Mouse (Mus musculus) embryonic facial prominence, embryonic 10.5 days (tissue): ENCODE measurements around the gene Gm5724. TPM values are rescaled to one million over a fixed set of nuclear protein-coding genes. Genes with fewer than 3 reads are reported as not detected.
A peak's percentile ranks its signal among the peaks of the same experiment; 100 is the strongest.

Source experiments
- DNase-seq: peaks from one replicate; pipeline ENCODE4 v3.0.0-alpha.2; 2017; ENCODE audit warnings: low spot score
- H3K27ac ChIP-seq: fragments of 300-500 bp; sonication (generic); replicated peaks from 2 replicates; pipeline ENCODE4 v1.5.1; 2016; ENCODE audit warnings: mild to moderate bottlenecking
- H3K27me3 ChIP-seq: fragments of 300-500 bp; sonication (generic); replicated peaks from 2 replicates; pipeline ENCODE4 v1.6.1; 2016; ENCODE audit warnings: low read depth, mild to moderate bottlenecking; ENCODE audit not compliant: poor library complexity, severe bottlenecking
- H3K36me3 ChIP-seq: fragments of 300-500 bp; sonication (generic); replicated peaks from 2 replicates; pipeline ENCODE4 v1.6.1; 2016; ENCODE audit warnings: mild to moderate bottlenecking, moderate library complexity
- H3K4me1 ChIP-seq: fragments of 300-500 bp; sonication (generic); 2 replicates; pipeline ENCODE4 v1.6.1; 2016
- H3K4me3 ChIP-seq: fragments of 300-500 bp; sonication (generic); 2 replicates; pipeline ENCODE4 v1.5.1; 2016; ENCODE audit warnings: mild to moderate bottlenecking, moderate library complexity
- H3K9me3 ChIP-seq: fragments of 300-500 bp; sonication (generic); 2 replicates; pipeline ENCODE4 v1.6.1; 2016; ENCODE audit warnings: mild to moderate bottlenecking
- WGBS: fragments of 180-500 bp; shearing (Covaris S2); methylation state at CpG from one replicate; pipeline ENCODE4 v1.1.7; 2016; 5-methylcytosine and 5-hydroxymethylcytosine counted together
- polyA plus RNA-seq: library from polyadenylated mRNA; unstranded; fragments of >200 nt; fragmentation: Nextera tagmentation; extraction: Ambion mirVana; gene quantifications from 2 replicates; pipeline ENCODE4 v1.2.1, GENCODE M21; 2016

Gene Gm5724
- polyA plus RNA-seq: not detected in 2 replicates

DNA sequence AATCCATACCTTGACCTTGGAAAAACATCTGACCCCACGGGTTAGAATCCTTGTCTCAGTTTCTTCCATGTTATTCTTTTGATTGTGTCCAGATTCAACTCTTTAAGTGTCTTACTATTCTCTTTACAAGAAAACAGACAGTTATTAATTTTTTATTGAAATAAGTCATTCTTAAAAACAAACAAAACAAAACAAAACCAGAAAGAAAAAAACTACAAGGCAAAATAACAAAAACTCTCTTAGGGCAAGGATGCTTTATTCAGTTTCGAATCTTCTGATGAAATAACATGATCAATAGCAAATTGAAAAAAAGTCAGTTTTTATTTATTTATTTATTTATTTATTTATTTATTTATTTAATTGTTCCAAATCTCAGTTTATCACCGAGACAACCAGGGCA, at the start of gene Gm5724:
Gm5724 (minus strand) TSS at position 101 of the 400 bp plus-strand sequence.
- 82% methylated on average over 3 of the region's 3 CpGs for WGBS
- no peak for DNase-seq
- Histone ChIP-seq H3K4me1 (no peaks in the 10 kb centered on the region), H3K36me3 (no peaks in the 10 kb centered on the region), H3K27ac (no peak within 1 kb of the TSS), H3K4me3 (no peak within 1 kb of the TSS), H3K9me3 (no peaks in the 10 kb centered on the region), H3K27me3 (no peaks in the 10 kb centered on the region)

DNA sequence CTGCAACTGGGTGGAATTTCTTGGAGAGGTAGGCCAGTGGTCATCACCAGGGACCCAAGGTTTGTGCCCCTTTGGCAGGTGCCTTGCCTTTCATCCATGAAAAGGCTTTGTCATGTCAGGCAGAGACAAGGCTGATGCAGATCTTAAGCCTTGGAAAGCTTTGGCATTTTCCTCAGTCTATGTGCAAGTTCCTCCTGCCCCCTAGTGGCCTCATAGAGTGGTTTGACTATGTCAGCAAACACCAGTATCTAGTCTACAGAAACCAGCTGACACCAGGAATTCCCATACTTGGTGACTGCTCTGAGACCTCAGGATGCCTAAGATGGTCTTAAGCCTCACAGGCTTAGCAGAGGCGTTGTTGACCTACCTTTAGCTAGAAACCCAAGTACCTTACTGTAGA, 24.2 kb upstream of the Gm5724 start:
- H3K4me3 ChIP-seq: no peak overlapping the region
- no peak overlapping the region for H3K27ac ChIP-seq
- H3K36me3 ChIP-seq: no peaks in the 10 kb centered on the region
- no peaks in the 10 kb centered on the region for H3K9me3 ChIP-seq
- 21% methylated on average over 1 of the region's 1 CpGs for WGBS
- DNase-seq: peak; percentile 48
- H3K27me3 ChIP-seq: no peaks in the 10 kb centered on the region
- H3K4me1 ChIP-seq: no peaks in the 10 kb centered on the region

DNA sequence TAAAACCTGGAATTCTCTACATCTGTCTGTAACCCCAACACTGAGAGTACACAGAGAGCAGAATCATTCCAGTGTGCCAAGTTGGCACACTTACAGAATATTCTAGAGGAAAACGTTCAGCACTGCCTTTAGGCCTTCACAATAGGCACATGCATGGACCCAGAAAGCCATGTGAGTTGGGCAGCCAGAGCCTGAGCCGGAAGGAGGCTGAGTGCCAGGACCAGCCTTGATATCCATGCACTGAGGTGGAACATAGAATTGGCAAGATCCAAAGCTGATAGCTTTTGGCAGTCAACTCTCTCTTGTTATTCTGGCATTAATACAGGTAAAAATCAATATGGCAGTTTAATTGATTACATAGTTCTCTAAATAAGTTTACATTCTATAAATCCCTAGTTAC, 866 bp upstream of the Gm5724 start:
- H3K4me1 ChIP-seq: no peaks in the 10 kb centered on the region
- no peaks in the 10 kb centered on the region for H3K36me3 ChIP-seq
- no peak for DNase-seq
- H3K27ac ChIP-seq: no peak overlapping the region
- 82% methylated on average over 2 of the region's 2 CpGs for WGBS
- no peaks in the 10 kb centered on the region for H3K27me3 ChIP-seq
- H3K9me3 ChIP-seq: no peaks in the 10 kb centered on the region
- H3K4me3 ChIP-seq: no peak overlapping the region

DNA sequence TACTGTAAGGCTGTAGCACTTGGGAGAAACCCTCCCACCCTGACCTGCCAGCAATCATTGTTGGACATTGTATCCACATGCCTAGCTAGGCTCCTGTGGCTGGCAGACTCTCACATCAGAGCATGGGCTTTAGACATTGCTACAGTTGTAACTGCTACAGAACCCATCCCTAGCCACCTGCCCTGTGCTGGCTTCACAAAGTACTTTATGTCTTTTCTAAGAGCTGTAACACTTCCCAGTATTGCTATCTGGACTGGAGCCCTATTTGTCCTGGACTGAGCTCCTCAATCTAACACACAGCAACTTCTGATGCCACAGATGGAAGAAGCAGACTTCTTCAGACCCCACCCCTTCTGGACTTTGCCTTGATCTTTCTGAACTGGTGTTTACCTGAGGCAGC, 82.4 kb downstream of the Gm5724 start:
- no peaks in the 10 kb centered on the region for H3K4me1 ChIP-seq
- H3K9me3 ChIP-seq: no peaks in the 10 kb centered on the region
- no peaks in the 10 kb centered on the region for H3K36me3 ChIP-seq
- H3K4me3 ChIP-seq: no peak overlapping the region
- no peaks in the 10 kb centered on the region for H3K27me3 ChIP-seq
- DNase-seq: no peak
- no peak overlapping the region for H3K27ac ChIP-seq

DNA sequence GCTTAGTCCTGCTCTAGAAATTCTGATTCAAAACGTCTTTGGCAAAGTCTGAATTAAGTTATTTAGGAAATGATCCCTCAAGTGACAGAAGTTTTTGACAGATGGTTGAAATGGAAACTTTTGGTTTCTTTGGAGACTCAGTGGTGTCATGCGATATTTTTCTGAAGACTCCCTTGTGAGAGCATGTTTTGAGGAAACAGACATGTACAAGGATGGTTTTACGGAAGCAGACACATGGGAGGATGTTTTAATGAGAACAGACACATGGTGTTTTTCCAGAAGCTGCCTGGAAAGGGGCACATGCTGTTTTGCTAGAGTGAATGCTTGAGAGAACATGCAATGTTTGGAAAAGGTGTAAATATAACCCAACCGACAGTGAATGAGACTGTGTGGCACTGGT, 86.6 kb downstream of the Gm5724 start:
- DNase-seq: no peak
- Histone ChIP-seq H3K4me3 (no peak overlapping the region), H3K9me3 (no peaks in the 10 kb centered on the region), H3K27me3 (no peaks in the 10 kb centered on the region), H3K36me3 (no peaks in the 10 kb centered on the region), H3K4me1 (no peaks in the 10 kb centered on the region), H3K27ac (no peak overlapping the region)
- 80% methylated on average over 4 of the region's 4 CpGs for WGBS

Other genes with a start within 250 kb of the Gm5724 start
- gene Slco1c1, start 249.4 kb downstream of the Gm5724 start, polyA plus RNA-seq: 0.24 TPM in 1 of 2 replicates, not detected in the other
- gene Slco1b2, start 144.3 kb downstream of the Gm5724 start, polyA plus RNA-seq: not detected in 2 replicates
- not detected in 2 replicates for gene Slco1a4, start 82.4 kb upstream of the Gm5724 start, polyA plus RNA-seq
- gene Slco1a1, start 173.2 kb upstream of the Gm5724 start, polyA plus RNA-seq: not detected in 2 replicates
- gene Gm6614, start 237.6 kb upstream of the Gm5724 start, polyA plus RNA-seq: 0.10 TPM in 1 of 2 replicates, not detected in the other